Mouse (Mus musculus) erythroblast, embryonic 14.5 days (primary cell): ENCODE measurements around the gene Nr2e1.

Experiments
- GATA1 ChIP-seq: IDR thresholded peaks from 2 replicates; pipeline ENCODE4 v1.6.1; 2012; ENCODE audit warnings: low read length, inconsistent platforms, mixed read lengths
- TAL1 ChIP-seq: IDR thresholded peaks from 3 replicates; pipeline ENCODE4 v1.6.1; 2012; ENCODE audit warnings: low read length, inconsistent platforms, mixed read lengths

- TF ChIP-seq GATA1 (no peak), TAL1 (no peak)
These were observed 34.9 kb upstream of the Nr2e1 start for GRCm38 (mm10) chr10:42618291-42618690.
